Mouse (Mus musculus) thymus, postnatal 25 days (tissue): ENCODE results near the gene Tmprss3.

Source experiments
- DNase-seq: peaks from one replicate; pipeline ENCODE4 v3.0.0; 2022

Tmprss3 gene

DNA sequence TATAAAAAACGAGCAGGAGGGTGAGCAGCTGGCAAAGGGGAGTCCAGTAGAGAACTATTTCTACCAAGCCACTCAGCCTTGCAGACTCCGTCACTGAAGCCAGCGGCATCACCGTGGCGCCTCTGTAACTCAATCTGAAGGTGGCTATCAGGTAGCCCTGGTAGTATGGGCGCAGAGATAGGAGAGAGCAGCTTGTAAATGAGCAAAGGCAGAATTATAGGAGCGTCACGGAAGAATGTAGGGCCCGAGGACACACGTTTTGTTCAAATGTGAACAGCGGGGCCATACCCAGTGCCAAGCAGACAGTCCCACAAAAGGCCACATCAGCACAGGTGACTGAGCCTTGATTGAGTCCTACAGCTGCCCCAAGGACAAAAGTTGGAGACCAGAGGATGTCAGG, at the start of gene Tmprss3:
TSS of gene Tmprss3 (minus strand) at position 101 of the 400 bp plus-strand sequence.
- DNase-seq, result no peak

DNA sequence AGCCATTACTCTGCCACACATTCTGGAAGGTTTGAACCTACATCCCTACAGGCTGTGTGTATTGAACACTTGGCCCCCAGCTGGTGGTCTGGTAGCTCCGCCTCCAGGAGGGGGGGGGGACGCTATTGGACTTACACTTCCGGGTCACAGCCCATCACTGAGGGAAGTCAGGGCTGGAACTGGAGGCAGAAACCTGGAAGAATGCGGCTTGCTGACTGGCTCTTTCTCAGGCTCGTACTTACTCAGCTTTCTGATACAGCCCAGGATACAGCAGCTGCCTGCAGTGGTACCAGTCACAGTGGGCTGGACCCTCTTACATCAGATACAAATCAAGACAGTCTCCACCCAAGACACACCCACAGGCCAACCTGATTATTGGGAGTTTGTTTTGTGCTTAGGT, 48.4 kb upstream of the Tmprss3 start:
- DNase-seq, result no peak

DNA sequence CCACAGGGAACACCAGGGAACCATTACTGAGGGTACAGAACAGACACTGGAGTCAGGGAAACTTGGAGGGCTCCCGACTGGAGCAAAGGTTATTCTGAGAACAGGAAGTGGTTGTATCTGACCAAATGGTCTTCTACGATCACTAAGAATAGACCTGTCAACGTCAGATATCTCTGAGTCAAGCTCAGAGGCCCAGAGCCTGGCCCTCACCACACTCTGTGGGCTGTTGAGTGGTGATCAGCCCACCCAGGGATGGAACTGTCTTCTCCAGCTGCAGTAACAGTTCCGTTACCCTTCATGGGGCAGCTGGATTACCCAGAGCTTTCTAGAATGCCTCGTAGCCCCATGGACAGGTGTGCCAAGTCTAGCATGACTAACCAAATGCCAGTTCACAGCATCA, 46.5 kb upstream of the Tmprss3 start:
- DNase-seq, result no peak

DNA sequence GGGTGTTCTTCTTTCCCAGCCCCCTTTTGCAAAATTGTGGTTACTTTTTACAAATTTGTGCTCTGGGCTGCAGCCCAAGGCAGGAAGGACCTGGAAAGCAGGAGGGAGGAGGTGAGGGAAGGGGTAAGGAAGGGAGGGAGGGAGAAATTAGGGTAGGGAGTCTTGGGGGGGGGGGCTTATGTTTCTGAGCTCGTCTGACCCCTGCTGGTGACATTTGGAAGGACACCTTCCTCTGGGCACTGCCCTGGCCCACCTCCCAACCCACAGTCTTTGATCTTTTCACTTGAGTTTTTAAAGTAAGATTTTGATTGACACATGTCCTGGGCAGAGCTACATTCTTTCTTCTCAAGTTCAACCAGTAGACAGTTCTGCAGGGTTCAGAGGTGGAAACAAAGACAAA, 44.0 kb upstream of the Tmprss3 start:
- DNase-seq, result peak; percentile 64

DNA sequence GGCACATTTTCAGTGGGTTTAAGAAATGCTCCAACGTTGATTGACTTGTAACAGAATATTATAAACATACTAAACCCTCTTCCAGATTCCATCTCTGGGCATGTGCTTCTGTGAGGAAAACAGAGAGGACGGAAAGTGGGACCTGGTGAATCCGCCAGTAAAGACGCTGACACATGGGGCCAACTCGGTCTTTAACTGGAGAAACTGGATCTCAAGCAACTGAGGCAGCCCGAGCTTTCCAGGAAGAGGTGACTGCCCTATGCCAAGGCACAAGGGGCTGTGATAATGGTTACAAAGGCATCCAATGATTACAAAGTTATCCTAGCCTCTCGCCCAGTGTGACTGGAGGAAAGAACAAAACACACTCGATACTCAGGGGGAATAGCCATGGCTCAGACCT, 42.4 kb upstream of the Tmprss3 start:
- DNase-seq, result no peak

- no peak for DNase-seq
Measured at GRCm38 (mm10) chr17:31238234-31239020, 39.6 kb upstream of the Tmprss3 start.

DNA sequence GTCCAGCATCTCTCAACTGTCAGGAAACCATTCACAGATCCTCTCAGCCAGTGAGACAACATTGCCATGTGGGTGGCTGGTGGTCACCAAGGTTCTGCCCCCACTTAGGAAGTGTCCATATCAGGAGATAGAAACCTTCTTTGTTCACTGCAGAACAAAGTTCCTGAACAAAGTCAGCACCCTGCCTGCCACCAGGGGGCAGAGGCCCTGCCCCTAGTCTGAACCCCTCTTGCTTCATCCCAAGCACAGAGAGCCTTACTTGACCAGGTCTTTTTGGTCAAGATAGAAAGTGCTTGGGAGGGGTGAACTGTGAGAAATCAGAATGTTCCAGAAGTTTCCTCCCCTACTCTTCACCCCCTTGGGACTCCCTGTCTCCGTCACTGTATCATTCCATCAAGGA, 37.1 kb upstream of the Tmprss3 start:
- DNase-seq, result no peak

DNA sequence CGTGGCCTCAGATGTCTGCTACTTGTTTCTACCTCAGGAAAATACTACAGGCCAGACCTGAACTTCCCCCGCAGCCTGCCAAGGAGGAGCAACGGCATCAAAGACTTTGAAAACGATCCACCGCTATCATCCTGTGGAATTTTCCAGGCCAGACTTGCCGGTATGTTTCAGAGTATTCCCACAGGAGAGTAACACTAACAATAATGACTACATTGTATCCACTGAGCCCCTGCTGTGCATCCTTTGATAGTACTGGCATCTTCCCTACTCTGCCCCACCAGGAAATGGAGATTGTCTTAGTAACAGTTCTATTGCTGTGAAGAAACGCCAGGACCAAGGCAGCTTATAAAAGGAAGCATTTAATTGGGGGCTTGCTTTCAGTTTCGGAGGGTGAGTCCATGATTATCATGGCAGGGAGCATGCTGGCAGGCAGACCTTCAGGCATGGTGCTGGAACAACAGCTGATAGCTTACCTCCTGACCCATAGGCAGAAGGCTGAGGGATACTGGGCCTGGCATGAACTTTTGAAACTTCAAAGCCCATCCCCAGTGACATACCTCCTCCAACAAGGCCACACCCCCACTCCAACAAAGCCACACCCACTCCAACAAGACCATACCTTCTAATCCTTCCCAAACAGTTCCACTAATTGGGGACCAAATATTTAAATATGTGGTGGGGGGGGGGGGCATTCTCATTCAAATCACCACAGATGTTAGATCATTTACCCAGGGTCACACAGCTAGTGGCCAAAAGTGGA, 33.7 kb upstream of the Tmprss3 start:
- DNase-seq, result no peak

DNA sequence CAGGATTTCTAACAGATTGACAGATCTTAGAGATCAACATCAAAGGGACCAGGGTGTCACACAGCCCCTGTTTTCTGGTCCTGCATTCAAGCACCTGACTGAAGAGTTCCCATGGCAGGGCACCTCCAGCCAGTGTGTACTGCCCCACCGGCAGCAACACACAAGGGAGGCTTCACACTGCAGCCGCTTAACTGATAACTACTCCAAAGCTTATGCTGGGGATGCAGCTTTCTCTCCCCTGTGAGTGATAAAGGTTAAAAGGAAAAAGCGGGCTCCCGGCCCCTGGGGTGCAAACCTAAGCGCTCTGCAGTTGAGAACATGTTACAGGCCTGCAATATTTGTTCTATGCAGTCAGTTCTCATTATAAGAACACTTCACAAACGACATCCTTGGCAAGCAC, 33.0 kb upstream of the Tmprss3 start:
- no peak for DNase-seq

GRCm38 (mm10) chr17:31226931-31227330, 28.2 kb upstream of the Tmprss3 start:
- no peak for DNase-seq

DNA sequence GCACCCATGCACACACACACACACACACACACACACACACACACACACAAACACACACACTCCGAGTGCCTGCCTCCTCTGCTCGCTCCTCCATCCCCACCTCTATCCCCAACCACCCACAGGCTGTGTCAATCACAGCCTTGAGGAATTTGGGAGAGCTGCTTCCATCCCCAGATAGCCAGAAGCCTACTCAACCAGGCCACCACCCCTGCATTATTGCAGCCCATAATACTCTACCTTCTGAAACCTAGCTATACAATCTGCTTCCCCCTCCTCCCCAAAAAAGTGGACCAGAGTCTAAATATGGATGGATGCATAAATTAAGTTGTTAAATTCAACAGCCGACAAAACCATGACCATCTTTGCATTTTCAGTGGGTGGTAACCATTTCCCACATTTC, 27.6 kb upstream of the Tmprss3 start:
- no peak for DNase-seq

DNA sequence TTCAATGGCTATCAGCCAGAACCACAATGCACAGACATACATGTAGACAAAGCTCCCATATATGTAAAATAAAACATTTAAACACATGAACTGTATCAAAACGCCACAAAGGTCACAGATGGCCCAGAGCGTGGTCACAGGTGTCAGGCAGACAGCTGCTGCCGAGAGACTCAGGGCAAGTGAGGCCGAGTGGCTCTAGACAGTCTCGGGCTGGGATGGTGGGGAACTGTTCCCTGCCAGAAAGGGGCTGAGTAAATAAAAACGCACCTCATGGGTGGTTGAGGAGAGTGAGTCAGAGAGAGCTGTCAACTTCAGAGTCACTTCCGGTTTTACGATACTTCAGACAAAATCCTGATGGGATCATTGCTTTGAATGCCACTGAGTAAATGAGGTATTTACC, 25.8 kb upstream of the Tmprss3 start:
- peak; percentile 51 for DNase-seq

DNA sequence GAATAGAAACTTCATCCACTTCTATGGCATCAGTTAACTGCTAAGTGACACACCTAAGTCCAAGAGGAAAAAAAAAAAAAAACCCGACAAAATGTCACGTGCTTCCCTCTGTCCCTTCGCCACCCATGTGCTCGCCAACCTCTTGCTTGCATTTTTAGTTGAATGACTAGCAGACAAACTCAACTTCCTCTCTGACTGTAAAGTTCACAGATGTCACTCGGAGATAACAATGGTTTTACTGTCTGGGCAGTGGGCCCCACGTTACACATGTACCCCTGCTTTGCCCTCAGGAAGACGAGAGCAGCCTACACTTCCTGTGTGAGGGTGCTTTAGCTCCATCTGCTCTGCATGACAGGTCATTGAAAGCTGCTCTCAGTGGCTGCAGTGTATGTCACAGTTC, 25.1 kb upstream of the Tmprss3 start:
- DNase-seq, result peak; percentile 65

- peak; percentile 46 for DNase-seq
Measured at GRCm38 (mm10) chr17:31222810-31223310, 24.1 kb upstream of the Tmprss3 start.

DNA sequence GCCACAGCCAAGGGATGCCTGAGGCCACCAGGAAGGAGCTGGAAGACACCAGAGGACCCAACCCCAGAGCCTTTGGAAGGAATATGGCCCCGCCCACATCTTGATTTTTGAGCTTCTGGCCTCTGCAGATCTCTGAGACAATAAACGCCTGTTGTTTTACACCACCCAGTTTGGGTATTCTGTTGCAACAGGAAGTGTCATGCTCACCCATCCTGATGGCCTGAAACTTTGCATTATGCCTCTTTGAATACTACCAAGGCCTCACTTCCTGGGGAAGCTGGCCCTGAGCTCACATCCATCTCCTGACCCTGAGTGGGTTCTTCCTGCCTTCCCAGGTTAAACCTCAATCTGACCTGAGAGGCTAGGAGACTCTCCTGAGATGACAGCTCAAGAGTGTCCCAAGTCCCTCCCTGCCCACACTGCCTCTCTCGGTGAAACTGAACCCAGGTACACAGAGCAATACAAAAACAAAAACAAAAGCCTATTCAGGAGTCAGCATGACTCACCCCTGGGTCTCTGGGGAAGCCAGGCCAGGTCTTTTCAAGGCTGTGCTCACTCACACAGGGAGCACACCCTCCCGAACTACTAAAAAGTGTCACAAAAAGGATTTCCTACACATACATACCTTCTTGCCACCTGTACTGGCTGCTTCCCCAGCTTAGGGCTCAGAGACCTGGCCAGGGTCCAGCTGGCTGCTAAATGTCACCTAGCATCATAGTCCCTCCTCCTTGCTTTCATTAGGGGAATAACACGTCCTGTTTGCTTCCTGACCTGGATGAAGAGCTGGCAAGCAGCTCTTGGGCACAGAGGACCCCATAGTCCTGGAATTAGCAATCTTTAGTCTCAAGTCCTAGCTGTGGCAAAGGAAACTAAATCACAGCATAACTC, 17.5 kb upstream of the Tmprss3 start:
- no peak for DNase-seq

DNA sequence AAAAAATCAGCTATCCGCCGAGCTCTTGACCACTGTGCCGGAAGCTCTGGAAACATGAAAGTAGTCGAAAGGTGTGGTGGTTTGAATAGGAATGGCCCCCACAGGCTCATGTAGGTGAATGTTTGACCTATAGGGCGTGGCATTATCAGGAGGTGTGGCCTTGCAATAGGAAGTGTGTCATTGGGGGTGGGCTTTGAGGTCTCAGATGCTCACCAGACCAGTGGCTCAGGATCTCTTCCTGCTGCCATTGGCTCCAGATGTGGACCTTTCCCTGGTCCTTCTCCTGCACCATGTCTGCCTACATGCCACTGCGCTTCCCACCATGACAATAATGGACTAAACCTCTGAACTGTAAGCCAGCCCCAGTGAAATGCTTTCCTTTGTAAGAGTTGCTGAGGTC, 13.1 kb upstream of the Tmprss3 start:
- DNase-seq, result no peak

GRCm38 (mm10) chr17:31210299-31210698, 11.5 kb upstream of the Tmprss3 start:
- DNase-seq, result peak; percentile 26

DNA sequence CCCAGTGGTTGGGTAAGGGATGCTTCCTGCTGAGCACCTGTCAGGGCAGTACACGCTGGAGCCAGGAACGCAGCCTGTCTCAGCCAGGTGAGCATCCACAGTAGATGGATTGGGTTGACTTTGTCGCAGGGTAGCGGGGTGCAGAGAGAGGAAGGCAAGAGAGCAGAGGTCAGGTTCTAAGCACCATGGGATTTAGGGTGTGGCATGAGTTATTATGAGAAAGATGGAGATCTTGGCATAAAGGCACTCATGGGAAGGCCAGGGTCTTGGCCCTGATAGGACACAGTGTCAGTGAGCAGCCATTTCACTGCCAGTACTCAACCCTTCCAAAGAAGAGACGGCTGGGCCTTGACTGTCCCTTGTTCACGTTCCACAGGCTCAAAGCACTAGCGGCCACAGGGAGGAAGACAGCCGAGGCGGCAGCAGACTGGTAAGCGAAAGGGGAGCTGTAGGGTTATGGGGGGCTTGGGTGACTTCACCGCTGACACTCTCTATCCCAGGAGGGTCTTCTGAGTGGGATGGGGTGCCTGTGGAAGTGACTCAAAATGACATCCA, 10.7 kb upstream of the Tmprss3 start:
- peak; percentile 33 for DNase-seq

DNA sequence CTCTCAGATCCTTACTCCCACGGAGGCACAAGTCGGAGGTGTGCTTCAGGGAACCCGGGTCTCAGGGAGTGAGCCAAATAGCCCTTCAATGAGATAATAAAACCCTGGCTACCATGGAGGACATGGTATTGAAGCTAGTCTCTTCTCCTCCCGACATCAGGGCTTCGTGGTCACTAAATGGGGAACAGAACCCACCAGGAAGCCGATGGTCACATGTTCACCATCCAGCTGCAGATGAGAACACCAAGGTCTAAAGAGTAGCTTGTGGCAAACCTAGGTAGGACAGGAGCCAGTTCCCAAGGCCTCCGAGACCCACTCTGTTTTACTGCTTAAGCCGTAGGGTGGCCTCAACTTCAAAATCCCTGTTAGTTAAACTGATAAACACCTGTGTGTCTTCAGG, 9.9 kb upstream of the Tmprss3 start:
- peak; percentile 39 for DNase-seq

GRCm38 (mm10) chr17:31207771-31208334, 9.1 kb upstream of the Tmprss3 start, which contains the start of gene Ubash3a:
Gene Ubash3a (plus strand): TSS chr17:31207873.
- DNase-seq, result peak; percentile 83

GRCm38 (mm10) chr17:31196283-31196682, 2.5 kb downstream of the Tmprss3 start:
- DNase-seq, result no peak

- DNase-seq, result no peak
Measured at GRCm38 (mm10) chr17:31195207-31195606, 3.6 kb downstream of the Tmprss3 start.
